Mouse (Mus musculus): ENCODE results near the gene Lgi4.

DNA sequence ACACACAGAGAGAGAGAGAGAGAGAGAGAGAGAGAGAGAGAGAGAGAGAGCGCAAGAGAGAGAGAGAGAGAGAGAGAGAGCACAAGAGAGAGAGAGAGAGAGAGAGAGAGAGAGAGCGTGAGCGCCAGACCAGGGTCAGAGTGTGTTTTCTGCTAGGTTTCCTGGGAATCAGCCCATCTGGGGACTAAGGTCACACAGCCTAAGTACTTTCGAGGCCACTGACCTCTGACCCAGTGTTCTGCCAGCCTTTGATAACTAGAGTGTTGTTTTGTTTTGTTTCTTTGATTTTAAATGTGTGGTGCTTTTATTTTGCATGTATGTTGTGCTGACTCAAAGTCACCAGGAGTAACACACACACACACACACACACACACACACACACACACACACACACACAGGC lies 3.3 kb upstream of the Lgi4 start:
- TF ChIP-seq POLR2A (IDR thresholded peaks at IDR 0.05; ENCODE audit: borderline replicate concordance, insufficient read depth, low read length), result no peak
- no peak for TF ChIP-seq CTCF (IDR thresholded peaks at IDR 0.05; ENCODE audit: borderline replicate concordance, insufficient read depth, low read depth, low read length)
